Mouse (Mus musculus) lung, postnatal 0 days (tissue): ENCODE measurements at regions not wholly inside any gene's neighbourhood (a gene's known extent, or its start where the extent isn't known, plus 50 kb on each side); places are given as distances from the start of the nearest gene placed in this dataset.

Experiments used
- ATAC-seq: fragments of 200-750 bp; cut with Nextera tagmentation; 2 replicates; pipeline ENCODE4 v1.8.0; 2017; ENCODE audit warnings: moderate library complexity
- DNase-seq: peaks from one replicate; pipeline ENCODE4 v3.0.0-alpha.2; 2016; ENCODE audit warnings: low spot score
- H3K27ac ChIP-seq: fragments of 300-500 bp; sonication (generic); 2 replicates; pipeline ENCODE4 v1.5.1; 2014; ENCODE audit warnings: antibody characterized with exemption, mild to moderate bottlenecking, low read length, mixed read lengths
- H3K27me3 ChIP-seq: fragments of 300-500 bp; sonication (generic); replicated peaks from 2 replicates; pipeline ENCODE4 v1.6.1; 2014; ENCODE audit warnings: low read length, mixed read lengths; ENCODE audit not compliant: insufficient read depth
- H3K36me3 ChIP-seq: fragments of 300-500 bp; sonication (generic); 2 replicates; pipeline ENCODE4 v1.6.1; 2014; ENCODE audit warnings: low read length, mixed read lengths; ENCODE audit not compliant: insufficient read depth
- H3K4me1 ChIP-seq: fragments of 300-500 bp; sonication (generic); 2 replicates; pipeline ENCODE4 v1.6.1; 2014; ENCODE audit warnings: antibody characterized with exemption, low read depth, low read length, mixed read lengths; ENCODE audit not compliant: insufficient read depth
- H3K4me2 ChIP-seq: fragments of 300-500 bp; sonication (generic); replicated peaks from 2 replicates; pipeline ENCODE4 v1.6.1; 2014; ENCODE audit warnings: low read depth, mild to moderate bottlenecking, low read length, moderate library complexity, mixed read lengths
- H3K4me3 ChIP-seq: fragments of 300-500 bp; sonication (generic); 2 replicates; pipeline ENCODE4 v1.5.1; 2014; ENCODE audit warnings: low read depth, low read length
- H3K9ac ChIP-seq: fragments of 300-500 bp; sonication (generic); replicated peaks from 2 replicates; pipeline ENCODE4 v1.6.1; 2014; ENCODE audit warnings: low read depth, mild to moderate bottlenecking
- H3K9me3 ChIP-seq: fragments of 300-500 bp; sonication (generic); 2 replicates; pipeline ENCODE4 v1.6.1; 2016; ENCODE audit warnings: low read length, mixed read lengths
- CTCF ChIP-seq: IDR thresholded peaks from 2 replicates; pipeline ENCODE4 v1.5.1; 2016; ENCODE audit warnings: antibody characterized with exemption, mild to moderate bottlenecking
- EP300 ChIP-seq: IDR thresholded peaks from 2 replicates; pipeline ENCODE4 v1.6.1; 2016; ENCODE audit warnings: antibody characterized with exemption, mild to moderate bottlenecking, control low read depth
- WGBS: fragments of 180-500 bp; shearing (Covaris S2); extraction: QIAGEN DNeasy Blood & Tissue Kit; methylation state at CpG from one replicate; pipeline ENCODE4 v1.1.7; 2014; 5-methylcytosine and 5-hydroxymethylcytosine counted together

DNA sequence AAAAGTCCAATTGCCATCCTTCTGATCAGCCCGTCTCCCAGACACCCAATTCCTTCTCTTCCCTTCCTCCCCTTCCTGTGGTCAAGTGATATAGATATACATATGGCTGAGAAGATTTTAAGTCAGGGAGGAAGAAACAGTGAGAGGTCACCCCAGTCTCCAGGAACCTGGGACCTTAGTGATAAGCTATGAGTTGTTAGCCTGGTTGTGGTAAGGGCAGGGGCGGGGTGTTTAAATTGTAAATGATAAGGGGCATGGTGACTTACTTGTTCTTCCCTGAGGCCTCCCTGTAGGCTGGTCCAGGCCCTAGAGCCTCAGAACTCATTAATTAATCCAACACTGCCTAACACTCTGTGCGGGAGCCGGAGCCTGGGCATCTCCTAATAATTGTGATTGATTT lies 186.5 kb upstream of the Ajap1 start:
- no peak overlapping the region for H3K4me2 ChIP-seq

DNA sequence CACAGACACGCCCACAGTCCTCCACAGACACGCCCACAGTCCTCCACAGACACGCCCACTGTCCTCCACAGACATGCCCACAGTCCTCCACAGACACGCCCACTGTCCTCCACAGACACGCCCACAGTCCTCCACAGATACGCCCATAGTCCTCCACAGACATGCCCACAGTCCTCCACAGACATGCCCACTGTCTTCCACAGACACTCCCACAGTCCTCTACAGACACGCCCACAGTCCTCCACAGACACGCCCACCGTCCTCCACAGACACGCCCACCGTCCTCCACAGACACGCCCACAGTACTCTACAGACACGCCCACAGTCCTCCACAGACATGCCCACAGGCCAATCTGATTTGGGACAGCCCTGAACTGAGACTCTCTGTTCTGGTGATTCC lies 187.6 kb upstream of the Ajap1 start:
- TF ChIP-seq EP300 (no peak), CTCF (no peak)
- Histone ChIP-seq H3K4me2 (no peak overlapping the region), H3K4me1 (no peaks in the 10 kb centered on the region), H3K27ac (no peak overlapping the region), H3K9me3 (no peaks in the 10 kb centered on the region), H3K4me3 (no peak overlapping the region), H3K27me3 (no peaks in the 10 kb centered on the region), H3K9ac (no peak overlapping the region), H3K36me3 (no peaks in the 10 kb centered on the region)
- ATAC-seq (no peak), DNase-seq (no peak)
- WGBS, result 82% methylated on average over 13 of the region's 13 CpGs

More for the DNA sequence above, 186.5 kb upstream of the Ajap1 start:
- no peak overlapping the region for H3K9ac ChIP-seq
- TF ChIP-seq CTCF (no peak), EP300 (no peak)
- no peak overlapping the region for H3K4me3 ChIP-seq
- H3K9me3 ChIP-seq, result no peaks in the 10 kb centered on the region
- 81% methylated on average over 4 of the region's 4 CpGs for WGBS
- H3K27me3 ChIP-seq, result no peaks in the 10 kb centered on the region
- H3K27ac ChIP-seq, result no peak overlapping the region
- H3K36me3 ChIP-seq, result no peaks in the 10 kb centered on the region
- ATAC-seq (no peak), DNase-seq (no peak)
- H3K4me1 ChIP-seq, result no peaks in the 10 kb centered on the region

DNA sequence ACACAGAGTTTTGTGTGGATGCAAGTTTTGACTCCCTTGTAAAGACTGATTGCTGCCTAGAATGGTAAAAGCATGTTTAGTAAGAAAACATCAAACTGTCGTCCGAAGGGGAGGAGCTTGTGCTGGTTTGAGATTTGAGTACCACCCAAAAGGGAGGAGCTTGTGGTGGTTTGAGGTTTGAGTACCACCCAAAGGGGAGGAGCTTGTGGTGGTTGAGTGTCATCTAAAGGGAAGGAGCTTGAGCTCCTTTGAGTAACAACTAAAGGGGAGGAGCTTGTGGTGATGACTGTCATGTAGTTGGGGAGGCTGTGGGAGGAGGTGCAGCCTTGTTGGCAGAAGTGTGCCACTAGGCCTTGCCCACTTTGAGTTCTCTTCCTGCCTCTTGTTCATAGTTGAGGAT lies 192.8 kb upstream of the Ajap1 start:
- Histone ChIP-seq H3K4me1 (no peaks in the 10 kb centered on the region), H3K9me3 (no peaks in the 10 kb centered on the region), H3K36me3 (no peaks in the 10 kb centered on the region), H3K4me2 (no peak overlapping the region), H3K27ac (no peak overlapping the region), H3K4me3 (no peak overlapping the region), H3K27me3 (no peaks in the 10 kb centered on the region), H3K9ac (no peak overlapping the region)
- TF ChIP-seq EP300, result no peak
- TF ChIP-seq CTCF, result no peak
- 84% methylated on average over 2 of the region's 2 CpGs for WGBS
- DNase-seq (no peak), ATAC-seq (no peak)

DNA sequence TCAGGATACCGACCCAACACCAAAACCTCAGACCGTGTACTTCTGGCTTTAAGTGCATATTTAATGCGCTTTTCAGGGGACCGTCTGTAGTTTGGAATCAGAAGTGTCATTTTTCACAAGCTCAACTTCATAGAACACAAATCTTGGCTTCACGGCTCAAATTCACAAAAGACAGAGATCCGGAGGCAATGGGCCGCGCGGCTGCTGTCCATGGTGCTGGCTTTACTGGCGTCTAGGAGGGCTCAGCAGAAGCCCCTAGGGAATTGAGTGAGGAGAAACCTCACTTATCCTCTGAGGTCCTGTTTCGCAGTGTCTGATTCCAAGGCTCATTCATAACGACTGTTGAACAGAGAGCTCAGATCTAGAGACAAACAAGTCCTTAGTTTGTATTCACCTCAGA lies 196.5 kb upstream of the Ajap1 start:
- H3K4me2 ChIP-seq, result no peak overlapping the region
- H3K4me1 ChIP-seq, result no peaks in the 10 kb centered on the region
- no peaks in the 10 kb centered on the region for H3K9me3 ChIP-seq
- no peak for TF ChIP-seq CTCF
- no peak for TF ChIP-seq EP300
- H3K27me3 ChIP-seq, result no peaks in the 10 kb centered on the region
- DNase-seq (no peak), ATAC-seq (no peak)
- WGBS, result 31% methylated on average over 12 of the region's 12 CpGs
- H3K9ac ChIP-seq, result no peak overlapping the region
- no peak overlapping the region for H3K27ac ChIP-seq
- H3K4me3 ChIP-seq, result no peak overlapping the region
- no peaks in the 10 kb centered on the region for H3K36me3 ChIP-seq

DNA sequence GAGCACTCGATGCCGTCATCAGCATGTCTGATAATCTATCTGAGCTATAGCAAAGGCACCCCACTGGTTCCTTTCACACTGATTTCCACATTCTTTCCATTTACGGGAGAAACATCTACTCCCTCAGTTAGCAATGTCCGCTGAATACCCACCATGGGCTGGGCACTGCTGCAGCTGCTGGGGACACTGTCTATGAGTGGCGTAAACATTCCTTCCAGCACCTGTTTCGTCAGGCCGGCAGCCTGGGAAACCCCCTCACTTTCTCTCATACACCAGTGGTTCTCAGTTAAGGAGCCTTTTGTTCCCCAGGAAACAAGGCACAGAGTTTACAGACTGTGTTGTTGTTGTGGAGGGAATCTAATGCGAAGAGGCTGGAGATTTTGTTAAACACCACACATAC lies 205.8 kb upstream of the Ajap1 start:
- Histone ChIP-seq H3K36me3 (no peaks in the 10 kb centered on the region), H3K4me1 (no peaks in the 10 kb centered on the region), H3K27me3 (no peaks in the 10 kb centered on the region), H3K4me3 (no peak overlapping the region), H3K4me2 (no peak overlapping the region), H3K9ac (no peak overlapping the region), H3K9me3 (no peaks in the 10 kb centered on the region), H3K27ac (no peak overlapping the region)
- 65% methylated on average over 8 of the region's 8 CpGs for WGBS
- no peak for DNase-seq
- no peak for ATAC-seq
- TF ChIP-seq EP300 (no peak), CTCF (no peak)

DNA sequence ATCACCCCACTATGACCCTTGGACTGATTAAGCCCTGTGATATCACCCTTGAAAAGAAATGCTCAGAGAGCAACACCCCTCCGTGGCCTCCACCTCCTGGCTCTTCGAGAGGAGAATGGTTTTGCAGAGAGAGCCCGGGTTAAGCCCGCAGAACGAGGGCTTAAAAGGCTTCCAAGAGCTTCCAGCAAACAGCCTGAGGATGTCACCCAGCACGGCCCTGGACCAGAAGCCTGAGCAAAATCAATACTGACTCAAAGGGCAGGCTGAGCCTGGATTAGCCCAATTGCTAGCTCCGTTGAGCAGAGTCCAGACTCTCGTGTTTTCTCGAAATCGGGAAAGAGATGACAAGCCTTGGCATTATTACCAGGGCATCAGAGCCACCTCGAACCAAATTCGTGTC lies 211.3 kb upstream of the Ajap1 start:
- ATAC-seq (no peak), DNase-seq (no peak)
- WGBS, result 67% methylated on average over 12 of the region's 12 CpGs
- no peak overlapping the region for H3K4me3 ChIP-seq
- no peaks in the 10 kb centered on the region for H3K4me1 ChIP-seq
- H3K9ac ChIP-seq, result no peak overlapping the region
- TF ChIP-seq CTCF (no peak), EP300 (no peak)
- H3K27me3 ChIP-seq, result no peaks in the 10 kb centered on the region
- H3K9me3 ChIP-seq, result no peaks in the 10 kb centered on the region
- H3K4me2 ChIP-seq, result no peak overlapping the region
- H3K27ac ChIP-seq, result no peak overlapping the region
- H3K36me3 ChIP-seq, result no peaks in the 10 kb centered on the region

DNA sequence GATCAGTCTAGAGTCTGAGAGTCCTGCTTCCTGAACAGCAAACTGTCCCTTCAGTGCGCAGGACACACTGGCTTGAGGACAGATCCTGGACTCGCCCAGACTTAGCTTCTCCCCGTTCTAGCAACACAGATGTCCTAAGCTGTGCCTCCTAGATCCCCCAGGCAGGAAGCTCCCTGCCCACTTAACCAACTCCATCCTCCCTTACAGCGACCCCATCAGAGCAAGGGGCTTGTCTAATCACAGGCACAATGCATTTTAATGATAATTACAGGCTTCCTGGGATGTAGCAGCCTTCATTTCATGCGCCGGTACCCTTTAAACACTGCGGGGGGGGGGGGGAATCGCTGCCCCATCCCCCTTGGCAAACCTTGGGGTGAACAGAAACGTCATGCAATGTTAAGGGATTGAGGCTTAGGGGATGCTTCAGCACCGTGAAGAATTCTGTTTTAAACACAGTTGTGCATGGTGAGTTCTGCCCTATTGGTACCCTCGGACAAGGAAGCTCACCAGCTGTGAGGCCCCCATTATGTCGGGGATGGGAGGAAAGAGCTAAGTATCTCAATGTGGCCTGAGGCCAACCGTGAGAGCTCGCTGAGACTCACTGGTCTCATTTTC lies 213.9 kb upstream of the Ajap1 start:
- DNase-seq (no peak), ATAC-seq (no peak)
- TF ChIP-seq EP300, result no peak
- TF ChIP-seq CTCF, result no peak
- WGBS, result 49% methylated on average over 14 of the region's 14 CpGs
- no peak overlapping the region for H3K27ac ChIP-seq
- H3K9ac ChIP-seq, result no peak overlapping the region
- no peak overlapping the region for H3K4me2 ChIP-seq
- H3K9me3 ChIP-seq, result no peaks in the 10 kb centered on the region
- H3K27me3 ChIP-seq, result no peaks in the 10 kb centered on the region
- no peaks in the 10 kb centered on the region for H3K4me1 ChIP-seq
- H3K4me3 ChIP-seq, result no peak overlapping the region
- H3K36me3 ChIP-seq, result no peaks in the 10 kb centered on the region
